Mouse (Mus musculus): ENCODE data around the gene Tmem106c. TPM values are rescaled to one million over a fixed set of nuclear protein-coding genes. Genes with fewer than 3 reads are reported as not detected.

The Tmem106c gene
- polyA plus RNA-seq, 1 experiment from 2014 or later = 54.3 TPM

DNA sequence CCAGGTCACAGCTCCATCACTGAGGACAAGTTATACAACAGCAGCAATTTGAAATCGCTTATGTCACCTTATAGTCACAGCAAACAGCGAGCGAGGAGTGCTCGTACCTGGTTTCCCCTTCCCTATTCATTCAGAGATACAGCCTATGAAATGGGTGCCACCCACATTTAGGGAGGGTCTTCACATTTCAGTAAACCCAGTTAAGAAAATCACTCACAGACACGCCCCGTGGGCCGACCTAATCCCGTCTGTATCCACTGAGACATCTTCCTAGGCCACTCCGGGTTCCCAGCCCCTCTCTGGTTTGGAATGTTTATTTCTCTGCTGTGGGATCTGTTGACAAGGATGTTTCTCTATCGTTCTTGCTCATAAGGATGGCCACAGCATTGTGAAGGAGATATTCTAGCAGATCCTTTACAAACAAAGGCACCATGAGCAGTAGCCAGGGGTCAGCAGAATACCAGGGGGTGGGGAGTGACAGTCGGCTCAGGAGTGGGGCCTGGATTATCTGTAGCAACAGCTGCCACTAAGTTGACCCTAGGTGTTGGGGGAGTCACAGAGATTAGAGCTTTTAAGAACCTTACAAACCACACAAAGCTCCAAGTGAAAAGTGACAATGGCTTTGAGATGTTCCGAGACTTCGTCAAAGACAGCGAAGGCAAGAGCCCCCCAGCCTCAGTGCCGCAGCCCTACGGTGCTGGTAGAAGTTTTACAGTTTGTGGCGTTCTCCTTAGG is 1.5 kb downstream of the Tmem106c start:
- H3K4me3 ChIP-seq (ENCODE audit: inconsistent target) = no peak overlapping the region
- H3K27ac ChIP-seq = no peak overlapping the region
- 94% methylated on average over 17 of the region's 17 CpGs for WGBS (ENCODE audit: missing documents)

GRCm38 (mm10) chr15:97970299-97970698 is 6.3 kb downstream of the Tmem106c start:
- 0 out of 2 replicates have a peak, but pooled peaks cover 8% of the 10 kb centered on the region for H3K36me3 ChIP-seq (ENCODE audit: inconsistent target)
- H3K4me3 ChIP-seq (ENCODE audit: inconsistent target) = no peak overlapping the region
- 64% methylated on average over 6 of the region's 6 CpGs for WGBS (ENCODE audit: missing documents)
- no peaks in the 10 kb centered on the region for H3K79me2 ChIP-seq (ENCODE audit: inconsistent target)
- no peak overlapping the region for H3K27ac ChIP-seq

More for the DNA sequence above, 1.5 kb downstream of the Tmem106c start:
- H3K79me2 ChIP-seq (ENCODE audit: inconsistent target) = no peaks in the 10 kb centered on the region
- H3K36me3 ChIP-seq (ENCODE audit: inconsistent target) = 0 out of 2 replicates have a peak, but pooled peaks cover 8% of the 10 kb centered on the region

DNA sequence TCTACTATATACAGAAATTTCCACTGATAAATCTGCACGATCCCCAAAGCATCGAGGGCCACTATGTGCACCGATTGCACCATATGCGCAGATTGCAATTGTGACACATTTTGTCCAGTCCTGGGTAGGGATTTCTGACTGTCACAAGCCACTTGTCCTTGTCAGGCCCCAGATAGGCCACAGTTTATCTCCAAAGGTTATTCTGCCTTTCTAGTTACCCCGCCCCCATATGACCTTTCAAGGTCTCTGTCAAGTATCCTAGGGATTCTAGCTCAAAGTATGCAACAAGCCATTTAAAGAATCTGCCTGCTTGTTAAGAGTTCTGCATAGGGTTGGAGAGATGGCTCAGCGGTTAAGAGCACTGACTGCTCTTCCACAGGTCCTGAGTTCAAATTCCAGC is 8.6 kb downstream of the Tmem106c start:
- Histone ChIP-seq H3K79me2 (ENCODE audit: inconsistent target) (no peaks in the 10 kb centered on the region), H3K4me3 (ENCODE audit: inconsistent target) (no peak overlapping the region), H3K36me3 (ENCODE audit: inconsistent target) (0 out of 2 replicates have a peak, but pooled peaks cover 8% of the 10 kb centered on the region), H3K27ac (no peak overlapping the region)
- 95% methylated on average over 6 of the region's 6 CpGs for WGBS (ENCODE audit: missing documents)

- Histone ChIP-seq H3K36me3 (ENCODE audit: inconsistent target) (0 out of 2 replicates have a peak, but pooled peaks cover 8% of the 10 kb centered on the region), H3K4me3 (ENCODE audit: inconsistent target) (no peak overlapping the region), H3K27ac (no peak overlapping the region), H3K79me2 (ENCODE audit: inconsistent target) (no peaks in the 10 kb centered on the region)
- 86% methylated on average over 11 of the region's 11 CpGs for WGBS (ENCODE audit: missing documents)
These were observed 9.4 kb downstream of the Tmem106c start for GRCm38 (mm10) chr15:97973248-97974005.

DNA sequence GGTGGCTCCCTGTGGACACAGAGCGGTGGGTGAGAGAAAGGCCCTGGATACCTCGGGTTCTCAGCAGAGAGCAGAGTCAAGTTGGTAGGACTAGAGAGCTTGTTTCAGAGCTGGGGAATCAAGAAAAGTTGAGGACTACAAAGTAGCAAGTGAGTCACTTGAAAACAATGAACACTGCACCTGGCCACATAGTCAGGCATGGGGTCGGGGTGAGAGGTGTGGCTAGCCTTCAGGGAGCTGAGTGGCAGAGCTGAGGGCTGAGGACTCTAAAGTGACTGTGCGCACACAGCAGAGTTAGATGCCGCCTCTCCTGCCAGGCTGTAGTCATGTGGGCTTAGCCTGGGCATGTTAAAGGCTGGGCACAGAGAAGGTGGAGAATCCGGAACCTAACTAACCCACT is 17.6 kb downstream of the Tmem106c start:
- Histone ChIP-seq H3K4me3 (ENCODE audit: inconsistent target) (no peak overlapping the region), H3K27ac (no peak overlapping the region), H3K79me2 (ENCODE audit: inconsistent target) (no peaks in the 10 kb centered on the region), H3K36me3 (ENCODE audit: inconsistent target) (no peaks in the 10 kb centered on the region)
- WGBS (ENCODE audit: missing documents) = 86% methylated on average over 6 of the region's 6 CpGs

GRCm38 (mm10) chr15:97989544-97989943 is 25.5 kb downstream of the Tmem106c start:
- no peaks in the 10 kb centered on the region for H3K36me3 ChIP-seq (ENCODE audit: inconsistent target)
- H3K4me3 ChIP-seq (ENCODE audit: inconsistent target) = no peak overlapping the region
- 79% methylated on average over 1 of the region's 1 CpGs for WGBS (ENCODE audit: missing documents)
- no peak overlapping the region for H3K27ac ChIP-seq
- H3K79me2 ChIP-seq (ENCODE audit: inconsistent target) = no peaks in the 10 kb centered on the region

DNA sequence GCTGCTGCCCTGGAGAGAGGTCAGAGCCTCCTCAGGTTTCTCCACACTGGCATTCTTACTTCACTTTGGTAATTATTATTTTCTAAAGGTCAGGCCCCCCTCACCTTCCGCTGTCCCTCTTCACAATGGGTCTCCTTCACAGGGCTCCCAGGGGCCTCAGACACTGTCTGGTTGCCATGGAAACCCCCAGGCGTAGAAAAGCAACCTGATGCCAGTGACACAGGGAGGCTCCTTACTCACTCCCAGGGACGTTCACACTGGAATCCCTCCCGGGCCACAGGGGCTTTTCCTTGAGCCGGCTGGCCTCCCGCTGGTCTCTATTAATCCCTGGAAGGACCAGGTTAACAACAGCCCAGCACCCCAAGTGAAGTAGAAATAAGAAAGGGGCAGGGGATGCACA is 26.1 kb downstream of the Tmem106c start:
- no peaks in the 10 kb centered on the region for H3K79me2 ChIP-seq (ENCODE audit: inconsistent target)
- H3K4me3 ChIP-seq (ENCODE audit: inconsistent target) = no peak overlapping the region
- no peaks in the 10 kb centered on the region for H3K36me3 ChIP-seq (ENCODE audit: inconsistent target)
- no peak overlapping the region for H3K27ac ChIP-seq
- 49% methylated on average over 4 of the region's 6 CpGs for WGBS (ENCODE audit: missing documents)

- H3K79me2 ChIP-seq (ENCODE audit: inconsistent target) = no peaks in the 10 kb centered on the region
- H3K4me3 ChIP-seq (ENCODE audit: inconsistent target) = no peak overlapping the region
- H3K27ac ChIP-seq = no peak overlapping the region
- no peaks in the 10 kb centered on the region for H3K36me3 ChIP-seq (ENCODE audit: inconsistent target)
- 68% methylated on average over 4 of the region's 4 CpGs for WGBS (ENCODE audit: missing documents)
These were observed 26.7 kb downstream of the Tmem106c start for GRCm38 (mm10) chr15:97990721-97991120.

DNA sequence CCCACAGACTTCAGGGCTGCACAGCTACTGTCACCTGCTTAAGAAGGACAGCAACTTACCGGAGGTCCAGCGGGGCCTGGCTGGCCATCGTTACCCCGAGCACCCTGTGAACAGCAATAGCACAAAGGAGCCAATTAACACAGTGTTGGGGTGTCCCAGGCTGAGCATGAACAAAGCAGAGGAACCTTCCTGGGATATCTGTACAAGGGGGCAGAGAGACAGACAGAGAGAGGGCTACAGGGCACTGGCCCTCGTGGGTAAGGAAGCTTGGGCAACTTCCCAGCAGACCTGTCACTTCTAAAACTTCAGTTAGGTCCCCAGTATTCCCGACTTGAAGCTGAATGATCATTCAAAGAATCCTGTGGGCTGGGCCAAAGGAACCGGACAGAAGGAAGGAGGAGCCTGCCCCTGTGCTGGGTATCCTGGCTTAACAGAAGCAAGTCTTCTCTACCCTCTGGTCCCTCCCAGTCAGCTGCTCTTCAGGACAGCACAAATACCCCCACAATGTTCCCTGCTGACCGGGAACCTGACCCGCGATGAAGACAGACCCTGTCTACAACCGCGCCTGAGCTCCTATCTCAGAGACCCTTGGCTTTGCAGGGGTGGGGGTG is 27.4 kb downstream of the Tmem106c start:
- H3K36me3 ChIP-seq (ENCODE audit: inconsistent target) = no peaks in the 10 kb centered on the region
- H3K4me3 ChIP-seq (ENCODE audit: inconsistent target) = no peak overlapping the region
- 84% methylated on average over 12 of the region's 12 CpGs for WGBS (ENCODE audit: missing documents)
- no peaks in the 10 kb centered on the region for H3K79me2 ChIP-seq (ENCODE audit: inconsistent target)
- H3K27ac ChIP-seq = no peak overlapping the region

DNA sequence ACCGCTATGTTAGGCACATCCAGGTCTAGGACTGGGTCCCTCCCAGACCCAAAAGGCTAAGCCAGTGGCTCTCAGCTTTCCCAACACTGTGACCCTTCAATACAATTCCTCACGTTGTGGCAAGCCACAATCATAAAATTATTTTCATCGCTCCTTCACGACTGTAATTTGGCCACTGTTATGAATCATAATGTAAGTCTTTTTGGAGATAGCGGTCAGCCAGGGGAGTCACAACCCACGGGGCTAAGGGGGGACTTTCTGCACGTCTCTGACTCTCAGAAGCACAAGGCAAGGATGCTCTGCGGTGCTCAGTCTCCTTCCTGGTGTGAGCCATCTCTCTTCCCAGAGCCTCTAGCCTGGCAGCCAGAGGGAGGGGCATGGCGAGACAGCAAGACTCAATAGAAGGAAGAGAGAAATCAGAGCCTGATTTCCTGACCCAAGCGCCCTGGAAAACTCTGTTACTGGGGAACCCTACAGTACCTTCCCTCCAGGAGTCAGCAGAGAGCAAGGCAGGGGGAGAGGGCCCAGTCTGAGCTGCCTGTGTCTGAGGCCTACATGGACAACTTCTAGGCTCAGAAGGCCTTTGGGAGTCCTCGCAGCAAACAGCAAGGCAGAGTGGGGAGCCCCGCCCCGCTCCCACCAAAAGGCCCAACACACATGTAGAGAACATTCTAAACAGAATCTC is 28.2 kb downstream of the Tmem106c start:
- no peak overlapping the region for H3K27ac ChIP-seq
- H3K36me3 ChIP-seq (ENCODE audit: inconsistent target) = no peaks in the 10 kb centered on the region
- no peak overlapping the region for H3K4me3 ChIP-seq (ENCODE audit: inconsistent target)
- WGBS (ENCODE audit: missing documents) = 86% methylated on average over 12 of the region's 13 CpGs
- no peaks in the 10 kb centered on the region for H3K79me2 ChIP-seq (ENCODE audit: inconsistent target)

GRCm38 (mm10) chr15:97992712-97993286 is 28.8 kb downstream of the Tmem106c start:
- Histone ChIP-seq H3K79me2 (ENCODE audit: inconsistent target) (no peaks in the 10 kb centered on the region), H3K27ac (no peak overlapping the region), H3K4me3 (ENCODE audit: inconsistent target) (no peak overlapping the region), H3K36me3 (ENCODE audit: inconsistent target) (no peaks in the 10 kb centered on the region)
- WGBS (ENCODE audit: missing documents) = 15% methylated on average over 18 of the region's 18 CpGs

GRCm38 (mm10) chr15:97996716-97997256 is 32.8 kb downstream of the Tmem106c start:
- Histone ChIP-seq H3K27ac (no peak overlapping the region), H3K4me3 (ENCODE audit: inconsistent target) (no peak overlapping the region), H3K36me3 (ENCODE audit: inconsistent target) (no peaks in the 10 kb centered on the region), H3K79me2 (ENCODE audit: inconsistent target) (no peaks in the 10 kb centered on the region)
- WGBS (ENCODE audit: missing documents) = 87% methylated on average over 13 of the region's 13 CpGs

DNA sequence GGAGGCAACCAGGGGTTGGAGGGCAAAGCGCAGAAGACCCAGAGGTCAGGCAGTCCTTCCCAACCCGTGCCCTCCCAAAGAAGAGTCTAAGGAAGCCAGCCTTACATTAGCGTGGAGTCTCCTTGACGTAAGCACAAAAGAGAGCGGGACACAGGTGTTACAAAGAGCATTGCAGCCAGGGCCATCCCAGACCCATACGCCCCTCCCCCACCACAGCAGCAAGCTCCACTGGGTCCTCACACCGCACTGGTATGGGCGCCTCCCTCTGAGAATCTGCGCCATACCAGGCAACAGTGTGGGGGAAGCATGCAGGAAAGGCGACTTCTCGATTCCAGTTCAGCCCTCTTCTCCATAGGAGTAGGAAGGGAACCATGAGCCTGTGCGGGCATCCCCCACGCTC is 35.5 kb downstream of the Tmem106c start:
- H3K4me3 ChIP-seq (ENCODE audit: inconsistent target) = no peak overlapping the region
- H3K27ac ChIP-seq = no peak overlapping the region
- WGBS (ENCODE audit: missing documents) = 16% methylated on average over 13 of the region's 13 CpGs
- no peaks in the 10 kb centered on the region for H3K36me3 ChIP-seq (ENCODE audit: inconsistent target)
- H3K79me2 ChIP-seq (ENCODE audit: inconsistent target) = no peaks in the 10 kb centered on the region

DNA sequence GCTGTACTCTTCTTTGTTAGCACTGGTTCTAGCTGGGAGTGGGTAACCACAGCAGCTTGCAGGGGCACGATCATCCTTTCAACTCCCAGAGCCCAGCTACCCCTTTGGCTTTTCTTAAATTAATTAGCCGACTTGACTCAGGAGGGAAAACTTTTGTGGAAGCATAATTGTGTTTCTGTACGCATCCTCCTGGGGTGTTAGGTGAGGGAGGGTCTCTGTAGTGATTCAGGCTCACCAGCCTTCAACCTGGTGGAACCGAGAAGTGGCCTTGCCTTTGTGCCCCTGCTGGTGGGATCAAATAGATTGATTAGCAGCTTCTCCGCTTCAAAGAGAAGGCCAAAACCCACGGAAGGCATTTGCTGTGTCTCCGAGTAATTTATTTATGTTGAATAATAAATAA is 36.0 kb downstream of the Tmem106c start:
- Histone ChIP-seq H3K79me2 (ENCODE audit: inconsistent target) (no peaks in the 10 kb centered on the region), H3K4me3 (ENCODE audit: inconsistent target) (no peak overlapping the region), H3K27ac (no peak overlapping the region), H3K36me3 (ENCODE audit: inconsistent target) (no peaks in the 10 kb centered on the region)
- WGBS (ENCODE audit: missing documents) = 21% methylated on average over 7 of the region's 7 CpGs
